Mouse (Mus musculus): ENCODE results near the gene Slc26a3.
"Not testable (repeated sequence)": the region's sequence is repeated elsewhere in the genome, so short reads cannot be mapped to it uniquely, and the experiment has no call there.

Gene Slc26a3

GRCm38 (mm10) chr12:31437791-31438190 lies 47.1 kb downstream of the Slc26a3 start:
- no peak for DNase-seq

GRCm38 (mm10) chr12:31439612-31440011 lies 48.9 kb downstream of the Slc26a3 start:
- DNase-seq: no peak

- no peak for DNase-seq
Measured at GRCm38 (mm10) chr12:31444131-31444546, 53.5 kb downstream of the Slc26a3 start.

GRCm38 (mm10) chr12:31444827-31445226 lies 54.2 kb downstream of the Slc26a3 start:
- no peak for DNase-seq

GRCm38 (mm10) chr12:31449341-31449740 lies 58.7 kb downstream of the Slc26a3 start:
- DNase-seq: no peak

- DNase-seq: no peak
Measured at GRCm38 (mm10) chr12:31456271-31456670, 65.6 kb downstream of the Slc26a3 start.

GRCm38 (mm10) chr12:31458474-31458873 lies 67.8 kb downstream of the Slc26a3 start:
- no peak for DNase-seq

- DNase-seq: not testable (repeated sequence)
Measured at GRCm38 (mm10) chr12:31460270-31460669, 69.6 kb downstream of the Slc26a3 start.

GRCm38 (mm10) chr12:31461371-31461770 lies 70.7 kb downstream of the Slc26a3 start:
- DNase-seq: no peak

- no peak for DNase-seq
Measured at GRCm38 (mm10) chr12:31462615-31463014, 71.9 kb downstream of the Slc26a3 start.

GRCm38 (mm10) chr12:31478182-31478581 lies 87.5 kb downstream of the Slc26a3 start:
- not testable (repeated sequence) for DNase-seq

GRCm38 (mm10) chr12:31486431-31486830 lies 95.8 kb downstream of the Slc26a3 start:
- DNase-seq: no peak

- no peak for DNase-seq
Measured at GRCm38 (mm10) chr12:31498936-31499313, 108.3 kb downstream of the Slc26a3 start.

GRCm38 (mm10) chr12:31499314-31500131 lies 108.9 kb downstream of the Slc26a3 start, which contains the start of gene Cbll1:
Gene Cbll1, minus strand, starts transcription at chr12:31499616.
- peak; percentile 98 for DNase-seq

- no peak for DNase-seq
Measured at GRCm38 (mm10) chr12:31500196-31500595, 109.5 kb downstream of the Slc26a3 start.

GRCm38 (mm10) chr12:31501266-31501665 lies 110.6 kb downstream of the Slc26a3 start:
- DNase-seq: no peak

GRCm38 (mm10) chr12:31503211-31503610 lies 112.5 kb downstream of the Slc26a3 start:
- no peak for DNase-seq

- DNase-seq: peak; percentile 50
Measured at GRCm38 (mm10) chr12:31507718-31508364, 117.2 kb downstream of the Slc26a3 start.

GRCm38 (mm10) chr12:31508496-31508895 lies 117.8 kb downstream of the Slc26a3 start:
- DNase-seq: no peak

- DNase-seq: no peak
Measured at GRCm38 (mm10) chr12:31511218-31511617, 120.5 kb downstream of the Slc26a3 start.

- DNase-seq: no peak
Measured at GRCm38 (mm10) chr12:31512634-31513411, 122.2 kb downstream of the Slc26a3 start.

- DNase-seq: no peak
Measured at GRCm38 (mm10) chr12:31513724-31514503, 123.2 kb downstream of the Slc26a3 start.

- DNase-seq: no peak
Measured at GRCm38 (mm10) chr12:31520119-31520518, 129.4 kb downstream of the Slc26a3 start.

Measured in cerebellum, adult 8-10 months (tissue).